Mouse (Mus musculus) cerebellum, adult 2 months (tissue): Measurements from ENCODE around the gene Acap1.

Experiments
- CTCF ChIP-seq: fragments of 200-500 bp; IDR thresholded peaks from 2 replicates; pipeline ENCODE4 v1.5.1; 2011; ENCODE audit warnings: low read depth, mild to moderate bottlenecking, control low read depth, low read length, moderate library complexity, borderline replicate concordance; ENCODE audit not compliant: insufficient read depth
- POLR2A ChIP-seq: fragments of 200-500 bp; IDR thresholded peaks from 2 replicates; pipeline ENCODE4 v1.6.1; 2011; ENCODE audit warnings: low read length, control low read depth, borderline replicate concordance; ENCODE audit not compliant: insufficient read depth

DNA sequence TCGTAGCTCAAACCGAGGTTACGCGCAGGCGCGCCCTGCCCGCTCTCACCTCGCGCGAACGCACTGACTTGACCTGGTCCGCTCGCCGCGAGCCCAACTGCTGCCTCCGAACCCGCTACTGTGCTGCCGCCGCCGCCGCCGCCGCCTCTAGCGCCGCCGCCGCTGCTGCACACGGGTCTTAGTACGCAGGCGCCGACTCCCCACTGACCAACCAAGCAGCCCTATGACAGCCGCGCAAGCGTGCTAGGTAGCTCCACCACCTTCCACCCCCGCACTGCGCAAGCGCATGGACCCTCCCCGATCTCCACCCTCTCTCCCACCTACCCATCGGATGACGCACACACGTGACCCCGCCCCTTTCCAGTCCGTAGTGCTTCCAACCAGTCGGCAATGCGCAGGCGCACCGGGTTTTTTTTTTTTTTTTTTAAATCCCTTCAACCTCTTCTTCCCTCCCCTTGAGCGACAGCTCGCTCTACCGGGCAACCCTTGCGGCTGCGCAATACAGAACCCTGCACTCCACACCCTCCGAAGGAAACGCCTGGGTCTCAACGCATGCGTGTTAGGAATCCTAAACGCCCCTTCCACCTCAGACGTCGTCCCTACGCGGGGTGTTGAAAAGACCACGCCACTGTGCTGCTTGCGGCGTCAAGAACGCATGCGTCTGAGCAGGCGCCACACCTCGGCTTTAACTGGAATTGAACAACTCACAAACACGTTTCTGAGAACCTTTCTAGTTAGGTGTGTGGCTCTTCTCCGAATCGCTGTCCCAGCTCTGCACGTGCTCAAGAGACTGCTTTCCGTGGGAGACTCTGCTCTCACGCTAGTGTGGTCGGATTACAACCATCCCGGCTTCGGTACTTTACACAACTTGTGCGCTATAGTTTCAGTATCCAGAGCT is 26.0 kb upstream of the Acap1 start, which contains the start of gene Eif5a:
- TF ChIP-seq POLR2A (peak; percentile 75), CTCF (peak; percentile 71; the same call in 1 of the 2 replicates)
